Mouse (Mus musculus) adrenal gland, adult 2 months (tissue): ENCODE measurements at regions not wholly inside any gene's neighbourhood (a gene's known extent, or its start where the extent isn't known, plus 50 kb on each side); places are given as distances from the start of the nearest gene placed in this dataset.

Experiments
- DNase-seq: peaks from one replicate; pipeline ENCODE4 v3.0.0; 2021
- microRNA-seq, 2 experiments: library from miRNA; unstranded; fragments of <30 nt; microRNA quantifications; one replicate each; pipeline ENCODE4 v1.2.0; 2021

GRCm38 (mm10) chr9:89789926-89790325 lies 51.7 kb upstream of the Ankrd34c start:
- DNase-seq: no peak

DNA sequence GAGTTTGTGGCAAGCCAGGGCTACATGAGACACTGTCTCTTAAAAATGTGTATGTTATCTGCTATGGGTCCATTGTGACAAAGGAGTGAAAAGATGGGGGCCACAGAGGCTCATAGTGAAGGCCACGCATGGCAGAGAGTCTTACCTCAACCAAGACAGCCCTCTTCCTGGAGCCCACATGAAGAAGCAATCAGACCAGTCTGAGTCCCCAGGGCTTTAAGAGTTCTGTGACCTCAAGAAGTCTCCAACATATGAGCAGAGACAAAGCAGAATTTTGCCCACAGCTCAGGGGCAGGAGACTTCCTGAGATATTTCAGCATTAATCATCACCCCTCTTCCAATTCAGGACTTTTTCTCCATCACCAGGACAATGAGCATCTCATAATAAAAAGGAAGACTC lies 50.4 kb upstream of the Ankrd34c start:
- DNase-seq: no peak

Small RNA genes in the stretch of these regions (microRNA-seq; reads per million reads assigned to microRNA genes)
- 51.4 to 76.5 reads per million in 2 experiments for gene Mir184
